Mouse (Mus musculus): Measurements from ENCODE around the gene Gm3248. TPM values are rescaled to one million over a fixed set of nuclear protein-coding genes. Genes with fewer than 3 reads are reported as not detected.
A peak's percentile ranks its signal among the peaks of the same experiment; 100 is the strongest.
"Not testable (repeated sequence)": the region's sequence is repeated elsewhere in the genome, so short reads cannot be mapped to it uniquely, and the experiment has no call there.

Gm3248 gene
- polyA plus RNA-seq (2012; rRNA removed) = 0.05 TPM in 1 of 2 replicates, not detected in the other

DNA sequence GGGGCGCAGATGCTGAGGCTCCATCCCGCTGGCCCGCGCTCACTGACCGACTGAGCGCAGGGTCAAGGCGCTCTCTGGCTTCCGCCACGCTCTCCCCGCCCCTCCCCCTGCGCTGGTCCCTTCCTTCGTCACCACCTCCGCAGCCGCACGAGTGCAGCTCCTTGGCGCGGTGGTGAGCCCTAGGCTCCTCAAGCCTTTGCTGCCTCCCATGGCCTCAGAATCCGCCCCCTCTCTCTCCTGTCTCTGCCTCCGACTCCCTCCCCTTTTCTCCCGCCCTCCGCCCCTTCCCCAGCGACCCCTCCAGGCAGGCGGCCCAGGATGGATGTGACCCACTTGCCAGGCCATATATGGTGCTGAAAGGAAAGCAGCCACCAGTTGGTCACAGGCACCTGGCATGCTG lies at the start of gene Gm3248:
TSS of gene Gm3248 (minus strand) at position 111 of the 400 bp plus-strand sequence.
- peak within 1 kb of the TSS; percentile 23 for H3K4me3 ChIP-seq (replicated peaks; ENCODE audit: extremely low read depth, low read depth, low read length)

DNA sequence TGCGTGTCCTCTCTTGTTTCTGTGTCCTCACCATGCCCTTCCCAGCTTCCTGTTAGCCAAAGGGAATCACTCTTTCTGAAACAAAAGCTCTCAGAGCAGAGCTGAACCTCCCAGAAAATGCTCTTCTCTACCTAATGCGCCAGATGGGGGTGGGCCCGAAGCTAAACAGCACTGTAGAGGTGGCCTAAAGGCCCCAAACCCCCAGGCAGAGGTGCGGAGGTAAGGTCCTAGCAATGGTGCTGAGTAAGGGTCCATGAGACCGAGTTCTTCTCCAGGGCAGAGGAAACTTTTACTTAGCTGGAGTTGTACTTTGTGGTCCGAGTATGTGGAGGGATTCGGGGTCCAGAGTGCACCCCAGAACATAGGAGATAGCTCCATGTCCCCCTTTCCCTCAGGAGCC lies 25.6 kb upstream of the Gm3248 start:
- H3K4me3 ChIP-seq (replicated peaks; ENCODE audit: extremely low read depth, low read depth, low read length); DNase-seq; H3K4me1 ChIP-seq (ENCODE audit: control insufficient read depth, insufficient read depth, low read length): not testable (repeated sequence)
- WGBS = 80% methylated on average over 7 of the region's 7 CpGs

More for the DNA sequence above, at the start of gene Gm3248:
- not testable (repeated sequence) for H3K4me1 ChIP-seq (ENCODE audit: control insufficient read depth, insufficient read depth, low read length); DNase-seq
- WGBS = 0% methylated on average over 18 of the region's 23 CpGs

DNA sequence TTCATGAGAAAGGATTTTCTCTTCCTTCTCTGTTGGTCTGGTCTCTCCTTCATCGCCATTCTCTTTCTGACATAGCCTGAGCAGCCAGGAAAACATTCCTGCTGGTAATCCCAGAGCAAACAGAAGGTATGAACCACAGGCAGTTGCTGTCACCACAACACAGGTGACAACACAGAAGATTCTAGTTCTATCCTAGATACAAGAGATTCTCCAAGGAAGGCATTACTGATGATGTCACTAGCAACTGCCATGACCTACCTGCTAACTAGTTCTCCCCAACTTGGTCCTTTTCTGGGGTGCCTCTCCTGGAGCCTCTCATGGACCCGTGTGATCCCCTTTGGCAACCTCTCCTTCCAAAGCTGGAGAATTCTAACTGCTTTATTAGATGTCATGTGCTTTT lies 17.5 kb upstream of the Gm3248 start, which contains the start of gene Gm3453:
TSS of gene Gm3453 (minus strand) at position 101 of the 400 bp plus-strand sequence.
- DNase-seq; H3K4me3 ChIP-seq (replicated peaks; ENCODE audit: extremely low read depth, low read depth, low read length); H3K4me1 ChIP-seq (ENCODE audit: control insufficient read depth, insufficient read depth, low read length): not testable (repeated sequence)
- 45% methylated on average over 2 of the region's 2 CpGs for WGBS

DNA sequence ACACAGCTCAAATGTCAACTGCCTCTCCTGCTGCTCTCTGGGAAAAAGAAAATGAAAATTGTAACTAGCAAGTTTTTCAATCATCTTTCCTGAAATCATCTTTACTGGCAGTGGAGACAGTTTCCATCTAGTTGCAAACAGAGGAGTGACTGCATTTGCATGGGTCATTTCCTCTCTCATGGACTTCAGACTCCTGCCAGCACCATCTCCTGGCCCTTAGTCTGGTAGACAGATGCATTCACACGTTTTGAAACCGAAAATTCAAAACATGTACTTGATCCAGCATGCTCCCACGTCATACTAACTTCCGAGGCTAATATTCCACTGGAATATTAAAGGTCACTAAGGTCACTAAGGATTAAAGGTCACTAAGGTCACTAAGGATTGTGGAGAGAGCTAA lies 896 bp upstream of the Gm3248 start:
- not testable (repeated sequence) for H3K4me1 ChIP-seq (ENCODE audit: control insufficient read depth, insufficient read depth, low read length); DNase-seq; H3K4me3 ChIP-seq (replicated peaks; ENCODE audit: extremely low read depth, low read depth, low read length)
- WGBS = 31% methylated on average over 4 of the region's 4 CpGs

GRCm38 (mm10) chr14:5961102-5961501 lies 443 bp downstream of the Gm3248 start:
- DNase-seq = peak; percentile 5
- 3% methylated on average over 23 of the region's 24 CpGs for WGBS
- H3K4me3 ChIP-seq (replicated peaks; ENCODE audit: extremely low read depth, low read depth, low read length) = peak overlapping the region; percentile 23
- H3K4me1 ChIP-seq (ENCODE audit: control insufficient read depth, insufficient read depth, low read length) = not testable (repeated sequence)

DNA sequence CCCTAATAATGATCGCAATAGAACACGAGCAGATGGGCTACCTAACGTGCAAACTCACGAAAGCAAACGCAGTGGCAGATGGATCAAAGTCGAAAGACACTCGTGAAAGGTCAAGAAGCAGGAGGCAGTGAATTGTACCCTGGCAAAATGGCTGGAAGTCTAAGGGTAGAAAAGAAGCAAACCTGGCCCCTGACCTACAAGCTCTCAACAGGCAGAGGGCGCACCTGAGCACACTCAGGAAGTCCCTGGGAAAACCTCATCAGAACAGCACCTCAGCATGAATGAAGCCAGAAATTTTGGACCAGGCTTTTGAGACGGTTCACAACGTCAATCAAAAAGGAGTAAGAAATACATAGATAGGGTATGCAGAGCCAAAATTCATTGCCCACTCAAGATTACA lies 1.1 kb downstream of the Gm3248 start:
- not testable (repeated sequence) for DNase-seq; H3K4me3 ChIP-seq (replicated peaks; ENCODE audit: extremely low read depth, low read depth, low read length); H3K4me1 ChIP-seq (ENCODE audit: control insufficient read depth, insufficient read depth, low read length)
- WGBS = 19% methylated on average over 6 of the region's 10 CpGs

DNA sequence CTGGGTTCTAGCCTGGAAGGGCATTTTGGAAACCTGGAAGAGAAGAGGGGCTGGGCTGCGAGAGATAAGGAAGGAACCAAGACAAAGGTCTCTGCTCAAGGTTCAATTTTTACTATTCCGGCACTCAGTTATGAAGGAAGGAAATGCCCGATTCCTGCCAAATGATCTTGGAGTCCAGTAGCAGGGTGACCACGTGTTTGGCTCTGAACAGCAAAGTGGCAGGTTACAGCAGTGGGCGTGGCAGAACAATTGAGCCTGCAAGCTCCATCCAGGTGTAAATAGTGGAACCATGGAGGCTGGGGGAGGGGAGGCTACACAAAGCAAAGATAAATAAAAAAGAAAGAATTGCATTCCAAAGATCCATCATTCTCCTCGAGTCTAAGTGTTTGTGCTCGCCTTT lies 38.3 kb downstream of the Gm3248 start:
- WGBS = 52% methylated on average over 7 of the region's 7 CpGs
- not testable (repeated sequence) for DNase-seq; H3K4me3 ChIP-seq (replicated peaks; ENCODE audit: extremely low read depth, low read depth, low read length); H3K4me1 ChIP-seq (ENCODE audit: control insufficient read depth, insufficient read depth, low read length)

DNA sequence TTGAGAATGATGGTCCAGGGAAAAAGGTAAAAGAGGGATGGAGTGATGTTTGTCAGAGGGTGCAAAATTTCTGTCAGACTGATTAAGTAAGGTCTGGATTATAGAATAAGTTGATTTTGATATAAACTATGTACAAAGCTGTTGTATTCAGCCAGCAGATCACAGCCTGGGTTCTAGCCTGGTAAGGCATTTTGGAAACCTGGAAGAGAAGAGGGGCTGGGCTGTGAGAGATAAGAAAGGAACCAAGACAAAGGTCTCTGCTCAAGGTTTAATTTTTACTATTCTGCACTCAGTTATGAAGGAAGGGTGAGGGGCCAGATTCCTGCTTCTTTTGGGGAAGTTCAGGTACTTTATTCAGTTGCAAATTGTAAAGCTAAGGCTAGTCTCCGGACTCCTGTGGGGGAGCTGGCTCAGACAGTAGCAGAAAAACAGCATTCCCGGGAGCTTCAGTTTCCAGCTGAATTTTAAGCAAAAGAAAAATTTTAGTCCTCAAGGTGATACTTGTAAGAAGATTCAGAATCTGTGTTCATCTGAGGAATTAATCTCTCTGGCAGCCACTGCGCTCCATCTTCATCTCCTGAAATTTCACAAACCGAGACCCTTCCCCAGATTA lies 43.1 kb downstream of the Gm3248 start:
- not testable (repeated sequence) for H3K4me3 ChIP-seq (replicated peaks; ENCODE audit: extremely low read depth, low read depth, low read length); DNase-seq; H3K4me1 ChIP-seq (ENCODE audit: control insufficient read depth, insufficient read depth, low read length)
- 83% methylated on average over 4 of the region's 4 CpGs for WGBS

DNA sequence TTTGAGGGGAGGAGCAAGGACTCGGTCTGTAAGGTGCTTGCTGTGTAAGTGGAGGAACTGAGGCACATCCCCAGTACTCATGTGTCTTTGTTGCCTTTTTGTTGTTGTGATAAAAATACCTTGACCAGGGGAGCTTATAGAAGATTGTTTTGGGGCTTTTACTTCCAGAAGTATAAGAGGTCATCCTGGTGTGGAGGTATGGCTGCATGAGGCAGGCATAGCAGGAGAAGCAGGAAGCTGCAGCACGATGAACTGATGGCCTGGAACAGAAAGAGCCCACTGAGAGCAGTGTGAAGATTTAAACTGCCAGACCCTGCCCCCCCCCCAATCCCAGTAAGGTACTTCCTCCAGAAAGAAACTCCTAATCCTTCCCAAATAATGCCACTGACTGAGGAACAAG lies 47.8 kb downstream of the Gm3248 start:
- not testable (repeated sequence) for H3K4me1 ChIP-seq (ENCODE audit: control insufficient read depth, insufficient read depth, low read length); H3K4me3 ChIP-seq (replicated peaks; ENCODE audit: extremely low read depth, low read depth, low read length); DNase-seq
- 79% methylated on average over 2 of the region's 2 CpGs for WGBS

Other genes starting within 250 kb of the Gm3248 start
- gene Gm3373, start 220.2 kb downstream of the Gm3248 start, polyA plus RNA-seq (2012; rRNA removed) = 0.43 and 0.72 TPM in 2 replicates
- gene Gm3383, start 153.8 kb downstream of the Gm3248 start, polyA plus RNA-seq (2012; rRNA removed) = 0.20 and 0.26 TPM in 2 replicates
- not detected in 2 replicates for gene Gm3424, start 131.4 kb downstream of the Gm3248 start, polyA plus RNA-seq (2012; rRNA removed)
- gene Gm8237, start 81.4 kb downstream of the Gm3248 start, polyA plus RNA-seq (2012; rRNA removed) = not detected in 2 replicates
- not detected in 2 replicates for gene Gm3453, start 17.4 kb upstream of the Gm3248 start, polyA plus RNA-seq (2012; rRNA removed)
- gene Gm6337, start 96.5 kb upstream of the Gm3248 start, polyA plus RNA-seq (2012; rRNA removed) = not detected in 2 replicates
- 0.18 TPM in 1 of 2 replicates, not detected in the other for gene Gm8206, start 132.2 kb upstream of the Gm3248 start, polyA plus RNA-seq (2012; rRNA removed)
- gene Gm3468, start 146.9 kb upstream of the Gm3248 start, polyA plus RNA-seq (2012; rRNA removed) = 0.17 TPM in 1 of 2 replicates, not detected in the other
- not detected in 2 replicates for gene Gm3476, start 164.1 kb upstream of the Gm3248 start, polyA plus RNA-seq (2012; rRNA removed)

All from lung, adult 2 months (tissue).